Mouse (Mus musculus): ENCODE results near the gene Rbm28. TPM values are rescaled to one million over a fixed set of nuclear protein-coding genes. Genes with fewer than 3 reads are reported as not detected.

Rbm28 gene
- polyA plus RNA-seq, 1 experiment from 2014 or later, result 33.8 TPM

DNA sequence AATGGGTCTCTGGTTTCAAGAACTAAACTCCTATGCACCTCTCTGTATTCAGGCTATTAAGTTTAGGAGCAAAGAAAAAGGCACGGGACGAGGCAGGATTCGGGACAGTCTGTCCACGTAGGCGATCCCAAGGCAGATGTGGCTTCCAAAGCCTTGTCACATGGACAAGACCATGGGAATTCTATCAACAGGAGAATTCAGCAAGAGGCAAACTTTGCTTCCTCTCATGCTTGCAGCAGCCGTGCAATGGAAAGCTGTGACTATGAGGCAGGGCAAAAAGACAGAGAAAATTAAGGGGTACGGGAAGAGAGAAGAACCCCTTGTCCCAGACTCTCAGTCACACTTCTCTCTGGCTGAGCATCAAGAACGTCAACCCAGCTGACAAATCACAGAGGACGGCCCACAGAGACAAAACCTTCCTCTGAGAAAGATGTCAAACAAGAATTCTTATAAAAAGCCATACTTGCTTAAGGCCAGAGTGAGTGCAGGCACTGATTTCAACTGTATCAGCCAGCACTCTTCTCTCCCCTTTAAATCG lies 82.9 kb downstream of the Rbm28 start:
- ATAC-seq, result no peak
- no peaks in the 10 kb centered on the region for H3K27me3 ChIP-seq (replicated peaks; ENCODE audit: control insufficient read depth, insufficient read depth, low read length)
- H3K4me3 ChIP-seq (ENCODE audit: low read length), result no peak overlapping the region
- H3K9me3 ChIP-seq (ENCODE audit: control insufficient read depth, low read length), result no peaks in the 10 kb centered on the region
- no peak overlapping the region for H3K4me2 ChIP-seq (ENCODE audit: low read length)
- no peaks in the 10 kb centered on the region for H3K4me1 ChIP-seq (ENCODE audit: control insufficient read depth, insufficient read depth, low read depth, low read length)
- no peaks in the 10 kb centered on the region for H3K36me3 ChIP-seq (ENCODE audit: control insufficient read depth, insufficient read depth, low read length)
- H3K9ac ChIP-seq (ENCODE audit: low read depth, low read length), result no peak overlapping the region
- WGBS, result 79% methylated on average over 10 of the region's 10 CpGs
- H3K27ac ChIP-seq (ENCODE audit: low read depth, low read length), result no peak overlapping the region

DNA sequence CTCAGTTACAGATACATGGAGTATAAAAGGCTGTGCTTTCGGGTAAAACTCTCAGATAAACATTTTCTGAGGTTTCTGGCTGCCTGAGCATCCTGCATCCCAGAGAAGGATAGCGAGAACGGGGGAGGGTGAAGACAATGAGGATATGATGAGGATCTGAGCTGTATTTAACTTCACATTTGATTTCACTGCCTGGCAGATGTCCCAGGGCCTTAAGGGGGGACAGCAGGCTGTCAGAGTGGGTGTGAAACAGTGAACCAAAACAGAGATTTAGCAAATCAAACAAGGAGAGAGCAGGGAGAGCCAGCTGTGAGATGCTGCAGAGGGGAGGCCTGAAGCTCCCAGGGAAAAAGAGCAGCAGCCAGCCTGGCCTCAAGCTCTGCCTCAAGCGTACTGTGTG lies 85.5 kb downstream of the Rbm28 start:
- 61% methylated on average over 4 of the region's 4 CpGs for WGBS
- Histone ChIP-seq H3K27me3 (replicated peaks; ENCODE audit: control insufficient read depth, insufficient read depth, low read length) (no peaks in the 10 kb centered on the region), H3K4me2 (ENCODE audit: low read length) (no peak overlapping the region), H3K36me3 (ENCODE audit: control insufficient read depth, insufficient read depth, low read length) (no peaks in the 10 kb centered on the region), H3K9ac (ENCODE audit: low read depth, low read length) (no peak overlapping the region), H3K27ac (ENCODE audit: low read depth, low read length) (no peak overlapping the region), H3K4me3 (ENCODE audit: low read length) (no peak overlapping the region), H3K4me1 (ENCODE audit: control insufficient read depth, insufficient read depth, low read depth, low read length) (no peaks in the 10 kb centered on the region), H3K9me3 (ENCODE audit: control insufficient read depth, low read length) (no peaks in the 10 kb centered on the region)
- 0 out of 2 replicates have a peak, but pooled peaks have one; percentile 31 for ATAC-seq

DNA sequence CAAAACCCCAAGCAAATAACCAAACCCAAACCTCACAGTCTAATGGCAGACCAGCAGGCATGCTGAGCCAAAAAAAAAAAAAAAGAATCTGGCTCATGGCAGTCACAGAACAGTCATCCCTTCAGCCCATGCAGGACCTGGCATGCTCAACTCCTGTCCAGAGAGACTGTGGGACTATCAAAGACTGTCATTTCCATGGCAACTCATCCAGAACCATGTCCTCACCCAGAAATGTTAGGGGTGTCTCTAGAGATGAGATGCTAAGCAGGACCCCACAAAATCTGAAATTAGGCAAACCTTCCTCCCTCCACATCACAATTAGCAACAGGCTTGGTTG lies 90.7 kb downstream of the Rbm28 start:
- no peak overlapping the region for H3K4me3 ChIP-seq (ENCODE audit: low read length)
- no peaks in the 10 kb centered on the region for H3K27me3 ChIP-seq (replicated peaks; ENCODE audit: control insufficient read depth, insufficient read depth, low read length)
- no peak overlapping the region for H3K4me2 ChIP-seq (ENCODE audit: low read length)
- no peaks in the 10 kb centered on the region for H3K36me3 ChIP-seq (ENCODE audit: control insufficient read depth, insufficient read depth, low read length)
- no peak overlapping the region for H3K27ac ChIP-seq (ENCODE audit: low read depth, low read length)
- H3K9ac ChIP-seq (ENCODE audit: low read depth, low read length), result no peak overlapping the region
- H3K4me1 ChIP-seq (ENCODE audit: control insufficient read depth, insufficient read depth, low read depth, low read length), result no peaks in the 10 kb centered on the region
- ATAC-seq, result no peak
- no peaks in the 10 kb centered on the region for H3K9me3 ChIP-seq (ENCODE audit: control insufficient read depth, low read length)

Small RNA genes within 50 kb of the gene (microRNA-seq; reads per million reads assigned to microRNA genes)
- not detected for gene Gm24303

Other genes with a start within 250 kb of the Rbm28 start
- gene Lep, start 104.8 kb downstream of the Rbm28 start, polyA plus RNA-seq (2015; fragmentation: Nextera tagmentation; extraction: Ambion mirVana), result not detected in 2 replicates
- gene Prrt4, start 14.6 kb upstream of the Rbm28 start, polyA plus RNA-seq (2015; fragmentation: Nextera tagmentation; extraction: Ambion mirVana), result 11.1 and 11.7 TPM in 2 replicates
- 71.5 and 80.7 TPM in 2 replicates for gene Impdh1, start 51.4 kb upstream of the Rbm28 start, polyA plus RNA-seq (2015; fragmentation: Nextera tagmentation; extraction: Ambion mirVana)
- 31.1 and 31.3 TPM in 2 replicates for gene Hilpda, start 107.5 kb upstream of the Rbm28 start, polyA plus RNA-seq (2015; fragmentation: Nextera tagmentation; extraction: Ambion mirVana)
- 0.34 and 0.41 TPM in 2 replicates for gene Fam71f2, start 114.6 kb upstream of the Rbm28 start, polyA plus RNA-seq (2015; fragmentation: Nextera tagmentation; extraction: Ambion mirVana)
- not detected in 2 replicates for gene Fam71f1, start 154.1 kb upstream of the Rbm28 start, polyA plus RNA-seq (2015; fragmentation: Nextera tagmentation; extraction: Ambion mirVana)
- gene Calu, start 183.1 kb upstream of the Rbm28 start, polyA plus RNA-seq (2015; fragmentation: Nextera tagmentation; extraction: Ambion mirVana), result 166 and 187 TPM in 2 replicates
- gene Opn1sw, start 223.5 kb upstream of the Rbm28 start, polyA plus RNA-seq (2015; fragmentation: Nextera tagmentation; extraction: Ambion mirVana), result 0.43 and 0.46 TPM in 2 replicates
- 54.8 and 58.3 TPM in 2 replicates for gene Ccdc136, start 231.3 kb upstream of the Rbm28 start, polyA plus RNA-seq (2015; fragmentation: Nextera tagmentation; extraction: Ambion mirVana)